Comparison of ENCODE assay signal across 8 mouse cellular contexts in genomic region chr2:5062496-5063298, GRCm38 (mm10). TPM values are rescaled to one million over a fixed set of nuclear protein-coding genes. Genes with fewer than 3 reads are reported as not detected.
DNase-seq lines count a peak whose midpoint lies in the region; ATAC-seq lines count a peak whose summit lies in the region.

No protein-coding gene starts in this region.

- peak overlapping the region; percentile 64 for H3K4me3 ChIP-seq in lung, embryonic 16.5 days (ENCODE audit: low read length)
- peak overlapping the region; percentile 63 for H3K4me3 ChIP-seq in limb, embryonic 13.5 days
- H3K4me3 ChIP-seq in stomach, embryonic 14.5 days (ENCODE audit: low read depth, low read length): no peak overlapping the region; the same call in 1 of the 2 replicates

- H3K27me3 ChIP-seq in lung, embryonic 16.5 days (ENCODE audit: control insufficient read depth, insufficient read depth, low read depth, low read length): no peaks in the 10 kb centered on the region
- no peaks in the 10 kb centered on the region for H3K27me3 ChIP-seq in limb, embryonic 13.5 days
- H3K27me3 ChIP-seq in stomach, embryonic 14.5 days (ENCODE audit: control insufficient read depth, insufficient read depth, low read length): no peaks in the 10 kb centered on the region

- 46% methylated on average over 16 of the region's 16 CpGs for WGBS in lung, embryonic 16.5 days
- 20% methylated on average over 16 of the region's 16 CpGs for WGBS in limb, embryonic 13.5 days
- 47% methylated on average over 16 of the region's 16 CpGs for WGBS in stomach, embryonic 14.5 days

- DNase-seq in lung, postnatal 14 days: no peak
- no peak for DNase-seq in layer of hippocampus, postnatal 10 days (ENCODE audit: low spot score in 2 of 2)
- DNase-seq in T-cell, adult 2 months (ENCODE audit: low spot score): no peak
- DNase-seq in left cerebral cortex, adult 11 months (ENCODE audit: low spot score): no peak

- H3K4me2 ChIP-seq in lung, embryonic 16.5 days (ENCODE audit: low read depth, low read length): peak overlapping the region; percentile 98
- peak overlapping the region; percentile 96 for H3K4me2 ChIP-seq in limb, embryonic 13.5 days (replicated peaks)
- H3K4me2 ChIP-seq in stomach, embryonic 14.5 days (replicated peaks; ENCODE audit: low read depth, low read length): peak overlapping the region; percentile 93

- H3K9me3 ChIP-seq in lung, embryonic 16.5 days (ENCODE audit: control insufficient read depth, low read length): no peaks in the 10 kb centered on the region
- no peaks in the 10 kb centered on the region for H3K9me3 ChIP-seq in limb, embryonic 13.5 days
- H3K9me3 ChIP-seq in stomach, embryonic 14.5 days (ENCODE audit: control insufficient read depth, low read depth, low read length): no peaks in the 10 kb centered on the region

- H3K9ac ChIP-seq in lung, embryonic 16.5 days (ENCODE audit: low read length): no peak overlapping the region
- no peak overlapping the region for H3K9ac ChIP-seq in limb, embryonic 13.5 days
- H3K9ac ChIP-seq in stomach, embryonic 14.5 days (replicated peaks; ENCODE audit: low read depth, low read length): no peak overlapping the region

- H3K4me1 ChIP-seq in lung, embryonic 16.5 days (replicated peaks; ENCODE audit: control insufficient read depth, insufficient read depth, low read length): no peaks in the 10 kb centered on the region
- peaks cover 11% of the 10 kb centered on the region for H3K4me1 ChIP-seq in limb, embryonic 13.5 days
- H3K4me1 ChIP-seq in stomach, embryonic 14.5 days (ENCODE audit: control insufficient read depth, insufficient read depth, low read length): no peaks in the 10 kb centered on the region

- no peak; the same call in 1 of the 2 replicates for ATAC-seq in lung, embryonic 16.5 days (ENCODE audit: low read depth)
- ATAC-seq in erythroid progenitor cell, adult 5-6 weeks (replicated peaks; ENCODE audit: low FRiP score, poor library complexity, severe bottlenecking): peak; percentile 74
- 0 out of 2 replicates have a peak, but pooled peaks have one; percentile 26 for ATAC-seq in limb, embryonic 13.5 days (ENCODE audit: low FRiP score, low read depth)
- no peak for ATAC-seq in stomach, embryonic 14.5 days (ENCODE audit: insufficient number of reproducible peaks, insufficient read depth, low FRiP score, low read depth)

- no peak overlapping the region for H3K27ac ChIP-seq in lung, embryonic 16.5 days (ENCODE audit: low read length)
- no peak overlapping the region for H3K27ac ChIP-seq in limb, embryonic 13.5 days
- H3K27ac ChIP-seq in stomach, embryonic 14.5 days (ENCODE audit: low read length): no peak overlapping the region

- no peaks in the 10 kb centered on the region for H3K36me3 ChIP-seq in lung, embryonic 16.5 days (ENCODE audit: control insufficient read depth, insufficient read depth, low read length)
- no peaks in the 10 kb centered on the region for H3K36me3 ChIP-seq in limb, embryonic 13.5 days
- no peaks in the 10 kb centered on the region for H3K36me3 ChIP-seq in stomach, embryonic 14.5 days (ENCODE audit: control insufficient read depth, insufficient read depth, low read length)

RNA-seq across cellular contexts. Expression of gene Optn, which starts 1.2 kb away (rescaled TPM):
- 13.3 and 13.5 TPM in 2 replicates for polyA plus RNA-seq in lung, embryonic 16.5 days (2015; fragmentation: Nextera tagmentation; extraction: Ambion mirVana)
- 112 and 113 TPM in 2 replicates for total RNA-seq in erythroid progenitor cell, adult 5-6 weeks (2015; ENCODE audit: low replicate concordance)
- total RNA-seq in erythroid progenitor cell, adult 5-6 weeks (2017; ENCODE audit: low replicate concordance): 325 and 377 TPM in 2 replicates
- polyA plus RNA-seq in limb, embryonic 13.5 days (2015; fragmentation: Nextera tagmentation; extraction: Ambion mirVana): 5.3 and 5.6 TPM in 2 replicates
- polyA plus RNA-seq in stomach, embryonic 14.5 days (2014; fragmentation: Nextera tagmentation; extraction: Ambion mirVana): 6.5 and 7.1 TPM in 2 replicates
- 10 to 100 TPM; 19.2 to 19.4 TPM for total RNA-seq in layer of hippocampus, postnatal 10 days (2021)

RNA-seq across cellular contexts. Expression of gene Mcm10, which starts 50.1 kb away (rescaled TPM):
- polyA plus RNA-seq in lung, embryonic 16.5 days (2015; fragmentation: Nextera tagmentation; extraction: Ambion mirVana): 31.8 and 36.4 TPM in 2 replicates
- 54.1 and 134 TPM in 2 replicates for total RNA-seq in erythroid progenitor cell, adult 5-6 weeks (2015; ENCODE audit: low replicate concordance)
- 76.9 and 109 TPM in 2 replicates for total RNA-seq in erythroid progenitor cell, adult 5-6 weeks (2017; ENCODE audit: low replicate concordance)
- polyA plus RNA-seq in limb, embryonic 13.5 days (2015; fragmentation: Nextera tagmentation; extraction: Ambion mirVana): 27.7 and 29.2 TPM in 2 replicates
- polyA plus RNA-seq in stomach, embryonic 14.5 days (2014; fragmentation: Nextera tagmentation; extraction: Ambion mirVana): 30.1 and 34.0 TPM in 2 replicates
- total RNA-seq in layer of hippocampus, postnatal 10 days (2021): 1 to 10 TPM; 2.1 to 3.2 TPM

Comparison
In these comparisons a context has a peak if more than half of its experiments do, and no peak if none do; other contexts are left out.
1. ATAC-seq: peak in erythroid progenitor cell, adult 5-6 weeks (single experiment) and limb, embryonic 13.5 days (single experiment); none in lung, embryonic 16.5 days (single experiment) and stomach, embryonic 14.5 days (single experiment).
2. Peak in every context shown above with its lines, with median percentiles within 50 percentile points of each other: H3K4me2 ChIP-seq.